24 mouse cellular contexts compared by ENCODE assay signal in the genomic region with DNA sequence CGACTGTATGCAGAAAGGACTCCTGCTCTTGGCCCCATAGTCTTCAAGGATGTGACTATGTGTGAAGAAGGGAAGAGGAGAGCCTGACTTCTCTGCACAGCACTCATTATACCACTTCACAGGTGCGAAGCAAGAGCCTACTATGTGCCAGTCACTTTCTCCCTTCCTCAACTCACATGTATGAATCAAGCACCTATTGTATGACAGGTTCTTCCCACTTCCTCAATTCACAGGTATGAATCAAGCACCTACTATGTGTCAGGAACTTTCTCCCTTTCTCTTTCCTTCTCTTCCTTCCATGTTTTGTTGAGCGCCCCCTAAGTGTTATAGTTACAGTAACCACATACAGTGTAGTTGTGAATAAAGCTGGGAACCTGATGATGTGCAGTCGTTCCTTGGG. TPM values are rescaled to one million over a fixed set of nuclear protein-coding genes. Genes with fewer than 3 reads are reported as not detected.
"Had no signal": no experiment of that assay in that cellular context is flagged by ENCODE, and none has a peak within 500 bp of the region (broad histone marks: within the 10 kb centered on the region; RNA-seq: fewer than 3 reads in every experiment).

No protein-coding gene starts in this region.

- H3K4me1 ChIP-seq: lung, embryonic 15.5 days; megakaryocyte, embryonic 14.5 days; midbrain, embryonic 12.5 days; neural tube, embryonic 12.5 days had no signal

- H3K4me2 ChIP-seq: liver, embryonic 15.5 days; lung, embryonic 15.5 days; midbrain, embryonic 12.5 days; neural tube, embryonic 12.5 days had no signal

- H3K4me3 ChIP-seq: liver, embryonic 15.5 days; lung, embryonic 15.5 days; megakaryocyte, embryonic 14.5 days; midbrain, embryonic 12.5 days; neural tube, embryonic 12.5 days had no signal

- ATAC-seq: liver, postnatal 0 days; lung, postnatal 0 days; midbrain, embryonic 16.5 days had no signal

- H3K27ac ChIP-seq: liver, embryonic 15.5 days; lung, embryonic 15.5 days; macrophage; midbrain, embryonic 12.5 days; neural tube, embryonic 12.5 days had no signal

- H3K36me3 ChIP-seq: liver, embryonic 15.5 days; lung, embryonic 15.5 days; midbrain, embryonic 12.5 days; neural tube, embryonic 12.5 days had no signal

- H3K9me3 ChIP-seq: liver, embryonic 15.5 days; lung, embryonic 15.5 days; megakaryocyte, embryonic 14.5 days; midbrain, embryonic 12.5 days; neural tube, embryonic 12.5 days had no signal

- DNase-seq: liver, postnatal 0 days; lung, adult 2 months; lung, postnatal 14 days; lung, postnatal 36 days; right cerebral cortex, postnatal 14 days; spleen, adult 18-20 months; thymus, adult 18-20 months; thymus, postnatal 14 days; thymus, postnatal 36 days had no signal

- H3K9ac ChIP-seq: liver, embryonic 15.5 days; liver, postnatal 0 days; lung, embryonic 15.5 days; midbrain, embryonic 12.5 days; neural tube, embryonic 12.5 days had no signal

- H3K27me3 ChIP-seq: liver, embryonic 15.5 days; lung, embryonic 15.5 days; midbrain, embryonic 12.5 days; neural tube, embryonic 12.5 days had no signal

RNA-seq across cellular contexts. Expression of a gene that starts 8.2 kb away (rescaled TPM):
- total RNA-seq: megakaryocyte progenitor cell, adult 5-6 weeks; monocyte, adult 5-6 weeks; neutrophil, adult 5-6 weeks had no signal
- polyA plus RNA-seq: liver, embryonic 15.5 days; liver, postnatal 0 days; lung, adult 2 months; lung, embryonic 15.5 days; lung, postnatal 0 days; macrophage; midbrain, embryonic 14.5 days; midbrain, embryonic 16.5 days; neural tube, embryonic 12.5 days; neural tube, embryonic 14.5 days; stomach, embryonic 14.5 days; stomach, embryonic 16.5 days had no signal
